Mouse (Mus musculus) limb, embryonic 13.5 days (tissue): Measurements from ENCODE around the gene Arhgef10l. TPM values are rescaled to one million over a fixed set of nuclear protein-coding genes. Genes with fewer than 3 reads are reported as not detected.
A peak's percentile ranks its signal among the peaks of the same experiment; 100 is the strongest.
"Not testable (repeated sequence)": the region's sequence is repeated elsewhere in the genome, so short reads cannot be mapped to it uniquely, and the experiment has no call there.

ENCODE experiments used
- ATAC-seq: fragments of 200-750 bp; cut with Nextera tagmentation; 2 replicates; pipeline ENCODE4 v1.8.0; 2017; ENCODE audit warnings: low read depth, moderate number of reproducible peaks, moderate TSS enrichment; ENCODE audit not compliant: low FRiP score
- H3K27ac ChIP-seq: fragments of 300-500 bp; sonication (generic); 2 replicates; pipeline ENCODE4 v1.5.1; 2015; ENCODE audit warnings: inconsistent platforms, mild to moderate bottlenecking, moderate library complexity
- H3K27me3 ChIP-seq: fragments of 300-500 bp; sonication (generic); 2 replicates; pipeline ENCODE4 v1.6.1; 2015; ENCODE audit warnings: mild to moderate bottlenecking, inconsistent platforms
- H3K36me3 ChIP-seq: fragments of 300-500 bp; sonication (generic); 2 replicates; pipeline ENCODE4 v1.6.1; 2015; ENCODE audit warnings: inconsistent platforms, mild to moderate bottlenecking, moderate library complexity
- H3K4me1 ChIP-seq: fragments of 300-500 bp; sonication (generic); 2 replicates; pipeline ENCODE4 v1.6.1; 2015; ENCODE audit warnings: inconsistent platforms
- H3K4me2 ChIP-seq: fragments of 300-500 bp; sonication (generic); replicated peaks from 2 replicates; pipeline ENCODE4 v1.6.1; 2015; ENCODE audit warnings: inconsistent platforms, mild to moderate bottlenecking, moderate library complexity
- H3K4me3 ChIP-seq: fragments of 300-500 bp; sonication (generic); 2 replicates; pipeline ENCODE4 v1.5.1; 2015; ENCODE audit warnings: moderate library complexity, mild to moderate bottlenecking, inconsistent platforms
- H3K9ac ChIP-seq: fragments of 300-500 bp; sonication (generic); 2 replicates; pipeline ENCODE4 v1.6.1; 2015; ENCODE audit warnings: mild to moderate bottlenecking, inconsistent platforms
- H3K9me3 ChIP-seq: fragments of 300-500 bp; sonication (generic); 2 replicates; pipeline ENCODE4 v1.6.1; 2016; ENCODE audit warnings: inconsistent platforms
- WGBS: fragments of 180-500 bp; shearing (Covaris S2); methylation state at CpG from one replicate; pipeline ENCODE4 v1.1.7; 2015; 5-methylcytosine and 5-hydroxymethylcytosine counted together
- polyA plus RNA-seq: library from polyadenylated mRNA; unstranded; fragments of >200 nt; fragmentation: Nextera tagmentation; extraction: Ambion mirVana; gene quantifications from 2 replicates; pipeline ENCODE4 v1.2.1, GENCODE M21; 2015

Arhgef10l gene
- polyA plus RNA-seq, 1 experiment from 2014 or later, result 14.9 TPM

- no peak for ATAC-seq
- H3K9ac ChIP-seq, result no peak overlapping the region
- no peak overlapping the region for H3K4me3 ChIP-seq
- 65% methylated on average over 5 of the region's 5 CpGs for WGBS
- H3K4me2 ChIP-seq, result no peak overlapping the region
- H3K9me3 ChIP-seq, result no peaks in the 10 kb centered on the region
- H3K27ac ChIP-seq, result no peak overlapping the region
- H3K36me3 ChIP-seq, result peaks cover 81% of the 10 kb centered on the region
- no peaks in the 10 kb centered on the region for H3K4me1 ChIP-seq
- H3K27me3 ChIP-seq, result no peaks in the 10 kb centered on the region
These were observed 81.6 kb downstream of the Arhgef10l start for GRCm38 (mm10) chr4:140584240-140584639.

- no peaks in the 10 kb centered on the region for H3K9me3 ChIP-seq
- no peak for ATAC-seq
- no peak overlapping the region for H3K4me3 ChIP-seq
- no peaks in the 10 kb centered on the region for H3K4me1 ChIP-seq
- WGBS, result 79% methylated on average over 13 of the region's 15 CpGs
- H3K36me3 ChIP-seq, result peaks cover 83% of the 10 kb centered on the region
- H3K4me2 ChIP-seq, result no peak overlapping the region
- no peaks in the 10 kb centered on the region for H3K27me3 ChIP-seq
- H3K9ac ChIP-seq, result no peak overlapping the region
- no peak overlapping the region for H3K27ac ChIP-seq
These were observed 83.3 kb downstream of the Arhgef10l start for GRCm38 (mm10) chr4:140582390-140583088.

- Histone ChIP-seq H3K27me3 (no peaks in the 10 kb centered on the region), H3K4me2 (no peak overlapping the region), H3K36me3 (peaks cover 87% of the 10 kb centered on the region), H3K9me3 (no peaks in the 10 kb centered on the region), H3K9ac (no peak overlapping the region), H3K4me3 (no peak overlapping the region), H3K27ac (no peak overlapping the region), H3K4me1 (no peaks in the 10 kb centered on the region)
- 79% methylated on average over 23 of the region's 23 CpGs for WGBS
- no peak for ATAC-seq
These were observed 84.0 kb downstream of the Arhgef10l start for GRCm38 (mm10) chr4:140581730-140582389.

- no peaks in the 10 kb centered on the region for H3K27me3 ChIP-seq
- no peak for ATAC-seq
- H3K4me1 ChIP-seq, result no peaks in the 10 kb centered on the region
- H3K9me3 ChIP-seq, result no peaks in the 10 kb centered on the region
- WGBS, result 83% methylated on average over 16 of the region's 16 CpGs
- H3K4me3 ChIP-seq, result no peak overlapping the region
- peaks cover 87% of the 10 kb centered on the region for H3K36me3 ChIP-seq
- H3K9ac ChIP-seq, result peak overlapping the region; percentile 31; the same call in 1 of the 2 replicates
- no peak overlapping the region for H3K27ac ChIP-seq
- H3K4me2 ChIP-seq, result no peak overlapping the region
These were observed 84.5 kb downstream of the Arhgef10l start for GRCm38 (mm10) chr4:140581341-140581729.

GRCm38 (mm10) chr4:140580866-140581265 is 84.9 kb downstream of the Arhgef10l start:
- 93% methylated on average over 4 of the region's 4 CpGs for WGBS
- ATAC-seq, result no peak
- H3K27me3 ChIP-seq, result no peaks in the 10 kb centered on the region
- H3K4me3 ChIP-seq, result no peak overlapping the region
- no peaks in the 10 kb centered on the region for H3K9me3 ChIP-seq
- peaks cover 89% of the 10 kb centered on the region for H3K36me3 ChIP-seq
- no peak overlapping the region for H3K27ac ChIP-seq
- no peak overlapping the region for H3K4me2 ChIP-seq
- H3K9ac ChIP-seq, result no peak overlapping the region
- H3K4me1 ChIP-seq, result no peaks in the 10 kb centered on the region

GRCm38 (mm10) chr4:140579576-140579975 is 86.2 kb downstream of the Arhgef10l start:
- Histone ChIP-seq H3K27ac (no peak overlapping the region), H3K9ac (peak overlapping the region; percentile 31; the same call in 1 of the 2 replicates), H3K27me3 (no peaks in the 10 kb centered on the region), H3K4me1 (no peaks in the 10 kb centered on the region), H3K4me3 (no peak overlapping the region), H3K9me3 (no peaks in the 10 kb centered on the region), H3K36me3 (peaks cover 92% of the 10 kb centered on the region), H3K4me2 (no peak overlapping the region)
- WGBS, result 88% methylated on average over 8 of the region's 8 CpGs
- no peak for ATAC-seq

- Histone ChIP-seq H3K36me3 (peaks cover 89% of the 10 kb centered on the region), H3K4me1 (no peaks in the 10 kb centered on the region)
- no peak for ATAC-seq
These were observed 86.7 kb downstream of the Arhgef10l start for GRCm38 (mm10) chr4:140579149-140579548.

GRCm38 (mm10) chr4:140576628-140577027 is 89.2 kb downstream of the Arhgef10l start:
- no peak for ATAC-seq
- H3K36me3 ChIP-seq, result peaks cover 93% of the 10 kb centered on the region
- H3K27me3 ChIP-seq, result no peaks in the 10 kb centered on the region
- H3K9me3 ChIP-seq, result no peaks in the 10 kb centered on the region
- H3K4me1 ChIP-seq, result no peaks in the 10 kb centered on the region
- 98% methylated on average over 16 of the region's 16 CpGs for WGBS
- no peak overlapping the region for H3K4me3 ChIP-seq
- no peak overlapping the region for H3K4me2 ChIP-seq
- H3K9ac ChIP-seq, result no peak overlapping the region
- H3K27ac ChIP-seq, result no peak overlapping the region

More at GRCm38 (mm10) chr4:140579149-140579548, 86.7 kb downstream of the Arhgef10l start:
- Histone ChIP-seq H3K9me3 (no peaks in the 10 kb centered on the region), H3K27ac (no peak overlapping the region), H3K4me3 (no peak overlapping the region), H3K27me3 (no peaks in the 10 kb centered on the region), H3K9ac (no peak overlapping the region), H3K4me2 (no peak overlapping the region)
- WGBS, result 94% methylated on average over 13 of the region's 13 CpGs

- H3K4me2 ChIP-seq, H3K4me3 ChIP-seq, H3K27me3 ChIP-seq, H3K9ac ChIP-seq, H3K27ac ChIP-seq, H3K9me3 ChIP-seq, H3K4me1 ChIP-seq, ATAC-seq: not testable (repeated sequence)
- WGBS, result 91% methylated on average over 7 of the region's 7 CpGs
- H3K36me3 ChIP-seq, result peaks cover 86% of the 10 kb centered on the region
These were observed 90.9 kb downstream of the Arhgef10l start for GRCm38 (mm10) chr4:140574863-140575262.

- Histone ChIP-seq H3K27ac (no peak overlapping the region), H3K9ac (no peak overlapping the region), H3K4me3 (no peak overlapping the region), H3K36me3 (peaks cover 86% of the 10 kb centered on the region), H3K9me3 (no peaks in the 10 kb centered on the region), H3K4me1 (no peaks in the 10 kb centered on the region), H3K27me3 (no peaks in the 10 kb centered on the region), H3K4me2 (no peak overlapping the region)
- WGBS, result 89% methylated on average over 17 of the region's 17 CpGs
- no peak for ATAC-seq
These were observed 93.4 kb downstream of the Arhgef10l start for GRCm38 (mm10) chr4:140572376-140572775.

- Histone ChIP-seq H3K9me3 (no peaks in the 10 kb centered on the region), H3K36me3 (peaks cover 87% of the 10 kb centered on the region), H3K27ac (no peak overlapping the region), H3K9ac (no peak overlapping the region), H3K4me3 (no peak overlapping the region), H3K27me3 (no peaks in the 10 kb centered on the region), H3K4me2 (no peak overlapping the region), H3K4me1 (no peaks in the 10 kb centered on the region)
- ATAC-seq, result no peak
- WGBS, result 73% methylated on average over 2 of the region's 2 CpGs
These were observed 96.4 kb downstream of the Arhgef10l start for GRCm38 (mm10) chr4:140569394-140569793.

- ATAC-seq, result no peak
- Histone ChIP-seq H3K36me3 (peaks cover 89% of the 10 kb centered on the region), H3K9ac (no peak overlapping the region)
These were observed 97.8 kb downstream of the Arhgef10l start for GRCm38 (mm10) chr4:140567911-140568480.

More at GRCm38 (mm10) chr4:140567911-140568480, 97.8 kb downstream of the Arhgef10l start:
- H3K9me3 ChIP-seq, result no peaks in the 10 kb centered on the region
- H3K4me3 ChIP-seq, result no peak overlapping the region
- H3K27ac ChIP-seq, result no peak overlapping the region
- no peaks in the 10 kb centered on the region for H3K27me3 ChIP-seq
- WGBS, result 95% methylated on average over 11 of the region's 11 CpGs
- no peak overlapping the region for H3K4me2 ChIP-seq
- no peaks in the 10 kb centered on the region for H3K4me1 ChIP-seq
